Mouse (Mus musculus): ENCODE data around the gene Ugt1a1. TPM values are rescaled to one million over a fixed set of nuclear protein-coding genes. Genes with fewer than 3 reads are reported as not detected.

Ugt1a1 gene
- polyA plus RNA-seq, 1 experiment from 2014 or later = not detected

GRCm38 (mm10) chr1:88258881-88259642 is 47.3 kb downstream of the Ugt1a1 start:
- WGBS = 74% methylated on average over 8 of the region's 8 CpGs
- Histone ChIP-seq H3K9me3 (ENCODE audit: control insufficient read depth, low read length) (peaks cover 24% of the 10 kb centered on the region), H3K9ac (ENCODE audit: low read depth, low read length) (no peak overlapping the region), H3K4me2 (ENCODE audit: low read length) (no peak overlapping the region), H3K27me3 (replicated peaks; ENCODE audit: control insufficient read depth, insufficient read depth, low read length) (no peaks in the 10 kb centered on the region), H3K36me3 (ENCODE audit: control insufficient read depth, insufficient read depth, low read length) (peaks cover 24% of the 10 kb centered on the region), H3K4me3 (ENCODE audit: low read length) (no peak overlapping the region), H3K27ac (ENCODE audit: low read depth, low read length) (no peak overlapping the region), H3K4me1 (ENCODE audit: control insufficient read depth, insufficient read depth, low read depth, low read length) (no peaks in the 10 kb centered on the region)
- peak; percentile 25 for ATAC-seq

- ATAC-seq = peak; percentile 3
- WGBS = 79% methylated on average over 4 of the region's 4 CpGs
- no peak overlapping the region for H3K4me2 ChIP-seq (ENCODE audit: low read length)
- no peaks in the 10 kb centered on the region for H3K27me3 ChIP-seq (replicated peaks; ENCODE audit: control insufficient read depth, insufficient read depth, low read length)
- H3K27ac ChIP-seq (ENCODE audit: low read depth, low read length) = no peak overlapping the region
- peaks cover 22% of the 10 kb centered on the region for H3K9me3 ChIP-seq (ENCODE audit: control insufficient read depth, low read length)
- H3K4me1 ChIP-seq (ENCODE audit: control insufficient read depth, insufficient read depth, low read depth, low read length) = no peaks in the 10 kb centered on the region
- H3K4me3 ChIP-seq (ENCODE audit: low read length) = no peak overlapping the region
- no peak overlapping the region for H3K9ac ChIP-seq (ENCODE audit: low read depth, low read length)
- H3K36me3 ChIP-seq (ENCODE audit: control insufficient read depth, insufficient read depth, low read length) = peaks cover 30% of the 10 kb centered on the region
These were observed 47.9 kb downstream of the Ugt1a1 start for GRCm38 (mm10) chr1:88259643-88260024.

GRCm38 (mm10) chr1:88260114-88260513 is 48.4 kb downstream of the Ugt1a1 start:
- WGBS = 82% methylated on average over 6 of the region's 6 CpGs
- no peaks in the 10 kb centered on the region for H3K27me3 ChIP-seq (replicated peaks; ENCODE audit: control insufficient read depth, insufficient read depth, low read length)
- peaks cover 34% of the 10 kb centered on the region for H3K36me3 ChIP-seq (ENCODE audit: control insufficient read depth, insufficient read depth, low read length)

GRCm38 (mm10) chr1:88260604-88261377 is 49.0 kb downstream of the Ugt1a1 start:
- H3K4me2 ChIP-seq (ENCODE audit: low read length) = no peak overlapping the region
- H3K36me3 ChIP-seq (ENCODE audit: control insufficient read depth, insufficient read depth, low read length) = peaks cover 41% of the 10 kb centered on the region
- peaks cover 12% of the 10 kb centered on the region for H3K9me3 ChIP-seq (ENCODE audit: control insufficient read depth, low read length)
- ATAC-seq = no peak
- 84% methylated on average over 10 of the region's 10 CpGs for WGBS
- H3K27me3 ChIP-seq (replicated peaks; ENCODE audit: control insufficient read depth, insufficient read depth, low read length) = no peaks in the 10 kb centered on the region
- H3K27ac ChIP-seq (ENCODE audit: low read depth, low read length) = no peak overlapping the region
- H3K4me1 ChIP-seq (ENCODE audit: control insufficient read depth, insufficient read depth, low read depth, low read length) = no peaks in the 10 kb centered on the region
- no peak overlapping the region for H3K9ac ChIP-seq (ENCODE audit: low read depth, low read length)
- no peak overlapping the region for H3K4me3 ChIP-seq (ENCODE audit: low read length)

More at GRCm38 (mm10) chr1:88260114-88260513, 48.4 kb downstream of the Ugt1a1 start:
- peak; percentile 14; the same call in 1 of the 2 replicates for ATAC-seq
- no peaks in the 10 kb centered on the region for H3K4me1 ChIP-seq (ENCODE audit: control insufficient read depth, insufficient read depth, low read depth, low read length)
- H3K4me3 ChIP-seq (ENCODE audit: low read length) = no peak overlapping the region
- H3K9ac ChIP-seq (ENCODE audit: low read depth, low read length) = no peak overlapping the region
- H3K9me3 ChIP-seq (ENCODE audit: control insufficient read depth, low read length) = peaks cover 17% of the 10 kb centered on the region
- no peak overlapping the region for H3K4me2 ChIP-seq (ENCODE audit: low read length)
- no peak overlapping the region for H3K27ac ChIP-seq (ENCODE audit: low read depth, low read length)

- Histone ChIP-seq H3K4me2 (ENCODE audit: low read length) (no peak overlapping the region), H3K27ac (ENCODE audit: low read depth, low read length) (no peak overlapping the region), H3K9me3 (ENCODE audit: control insufficient read depth, low read length) (peaks cover 3% of the 10 kb centered on the region; the same call in 1 of the 2 replicates), H3K4me3 (ENCODE audit: low read length) (no peak overlapping the region), H3K36me3 (ENCODE audit: control insufficient read depth, insufficient read depth, low read length) (peaks cover 50% of the 10 kb centered on the region), H3K27me3 (replicated peaks; ENCODE audit: control insufficient read depth, insufficient read depth, low read length) (no peaks in the 10 kb centered on the region), H3K4me1 (ENCODE audit: control insufficient read depth, insufficient read depth, low read depth, low read length) (no peaks in the 10 kb centered on the region), H3K9ac (ENCODE audit: low read depth, low read length) (no peak overlapping the region)
- no peak for ATAC-seq
- WGBS = 86% methylated on average over 7 of the region's 7 CpGs
These were observed 49.9 kb downstream of the Ugt1a1 start for GRCm38 (mm10) chr1:88261706-88262105.

GRCm38 (mm10) chr1:88262255-88262654 is 50.5 kb downstream of the Ugt1a1 start:
- H3K36me3 ChIP-seq (ENCODE audit: control insufficient read depth, insufficient read depth, low read length) = peaks cover 56% of the 10 kb centered on the region
- H3K4me3 ChIP-seq (ENCODE audit: low read length) = no peak overlapping the region
- H3K4me2 ChIP-seq (ENCODE audit: low read length) = no peak overlapping the region
- H3K9ac ChIP-seq (ENCODE audit: low read depth, low read length) = no peak overlapping the region
- 0 out of 2 replicates have a peak, but pooled peaks have one; percentile 2 for ATAC-seq
- H3K27ac ChIP-seq (ENCODE audit: low read depth, low read length) = no peak overlapping the region
- H3K4me1 ChIP-seq (ENCODE audit: control insufficient read depth, insufficient read depth, low read depth, low read length) = no peaks in the 10 kb centered on the region
- 83% methylated on average over 4 of the region's 4 CpGs for WGBS
- H3K27me3 ChIP-seq (replicated peaks; ENCODE audit: control insufficient read depth, insufficient read depth, low read length) = no peaks in the 10 kb centered on the region
- H3K9me3 ChIP-seq (ENCODE audit: control insufficient read depth, low read length) = 0 out of 2 replicates have a peak, but pooled peaks cover 2% of the 10 kb centered on the region

- Histone ChIP-seq H3K4me3 (ENCODE audit: low read length) (no peak overlapping the region), H3K4me1 (ENCODE audit: control insufficient read depth, insufficient read depth, low read depth, low read length) (no peaks in the 10 kb centered on the region), H3K4me2 (ENCODE audit: low read length) (no peak overlapping the region), H3K27me3 (replicated peaks; ENCODE audit: control insufficient read depth, insufficient read depth, low read length) (no peaks in the 10 kb centered on the region), H3K9me3 (ENCODE audit: control insufficient read depth, low read length) (no peaks in the 10 kb centered on the region), H3K27ac (ENCODE audit: low read depth, low read length) (no peak overlapping the region), H3K36me3 (ENCODE audit: control insufficient read depth, insufficient read depth, low read length) (peaks cover 63% of the 10 kb centered on the region), H3K9ac (ENCODE audit: low read depth, low read length) (no peak overlapping the region)
- ATAC-seq = no peak
- 76% methylated on average over 6 of the region's 6 CpGs for WGBS
These were observed 51.2 kb downstream of the Ugt1a1 start for GRCm38 (mm10) chr1:88262961-88263360.

GRCm38 (mm10) chr1:88263778-88264177 is 52.0 kb downstream of the Ugt1a1 start:
- no peak overlapping the region for H3K9ac ChIP-seq (ENCODE audit: low read depth, low read length)
- no peak overlapping the region for H3K4me2 ChIP-seq (ENCODE audit: low read length)
- WGBS = 93% methylated on average over 5 of the region's 5 CpGs
- no peak overlapping the region for H3K4me3 ChIP-seq (ENCODE audit: low read length)
- H3K4me1 ChIP-seq (ENCODE audit: control insufficient read depth, insufficient read depth, low read depth, low read length) = no peaks in the 10 kb centered on the region
- H3K36me3 ChIP-seq (ENCODE audit: control insufficient read depth, insufficient read depth, low read length) = peaks cover 71% of the 10 kb centered on the region
- no peak overlapping the region for H3K27ac ChIP-seq (ENCODE audit: low read depth, low read length)
- no peaks in the 10 kb centered on the region for H3K27me3 ChIP-seq (replicated peaks; ENCODE audit: control insufficient read depth, insufficient read depth, low read length)
- H3K9me3 ChIP-seq (ENCODE audit: control insufficient read depth, low read length) = no peaks in the 10 kb centered on the region
- ATAC-seq = no peak

- no peak for ATAC-seq
- H3K4me1 ChIP-seq (ENCODE audit: control insufficient read depth, insufficient read depth, low read depth, low read length) = no peaks in the 10 kb centered on the region
- no peaks in the 10 kb centered on the region for H3K27me3 ChIP-seq (replicated peaks; ENCODE audit: control insufficient read depth, insufficient read depth, low read length)
- no peak overlapping the region for H3K4me2 ChIP-seq (ENCODE audit: low read length)
- no peaks in the 10 kb centered on the region for H3K9me3 ChIP-seq (ENCODE audit: control insufficient read depth, low read length)
- H3K9ac ChIP-seq (ENCODE audit: low read depth, low read length) = no peak overlapping the region
- no peak overlapping the region for H3K27ac ChIP-seq (ENCODE audit: low read depth, low read length)
- H3K36me3 ChIP-seq (ENCODE audit: control insufficient read depth, insufficient read depth, low read length) = peaks cover 77% of the 10 kb centered on the region
- 92% methylated on average over 7 of the region's 7 CpGs for WGBS
- H3K4me3 ChIP-seq (ENCODE audit: low read length) = no peak overlapping the region
These were observed 52.6 kb downstream of the Ugt1a1 start for GRCm38 (mm10) chr1:88264237-88264868.

All from hindbrain, embryonic 16.5 days (tissue).